Mouse (Mus musculus): ENCODE measurements around the gene Gm6993. TPM values are rescaled to one million over a fixed set of nuclear protein-coding genes. Genes with fewer than 3 reads are reported as not detected.

Gm6993 gene
- total and polyA plus RNA-seq, 2 experiments from 2014 or later = not detected

DNA sequence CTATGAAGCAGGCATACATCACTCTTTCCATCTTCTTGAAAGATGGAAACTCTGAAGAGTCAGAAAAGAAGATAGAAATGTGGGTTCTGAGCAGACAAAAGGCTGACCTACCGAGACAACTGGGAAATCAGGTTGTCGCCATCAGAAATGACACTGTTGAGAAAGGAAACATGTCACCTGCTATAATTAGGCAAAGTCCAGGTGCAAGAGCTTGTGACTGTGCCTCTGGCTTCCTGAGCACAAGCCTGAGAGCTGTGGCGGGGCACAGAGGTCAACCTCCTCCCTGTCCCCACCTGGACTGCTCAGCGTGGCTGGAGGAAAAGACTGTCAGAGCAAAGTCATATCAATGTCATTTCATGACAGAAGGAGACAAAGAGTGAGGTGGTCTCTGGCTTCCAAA, 772 bp upstream of the Gm6993 start:
- TF ChIP-seq EP300 (IDR thresholded peaks at IDR 0.05; ENCODE audit: low read depth) = no peak
- TF ChIP-seq CTCF (IDR thresholded peaks at IDR 0.05; ENCODE audit: low read depth) = no peak
- Histone ChIP-seq H3K9ac (replicated peaks; ENCODE audit: low read depth, low read length) (no peak overlapping the region), H3K4me2 (ENCODE audit: low read depth, low read length) (no peak overlapping the region), H3K4me3 (ENCODE audit: low read depth, low read length) (no peak overlapping the region), H3K27ac (ENCODE audit: low read depth) (no peak overlapping the region), H3K4me1 (ENCODE audit: control insufficient read depth, insufficient read depth) (0 out of 2 replicates have a peak, but pooled peaks cover 3% of the 10 kb centered on the region), H3K27me3 (ENCODE audit: control insufficient read depth, insufficient read depth, low read length) (no peaks in the 10 kb centered on the region), H3K36me3 (replicated peaks; ENCODE audit: control insufficient read depth, insufficient read depth, low read length) (no peaks in the 10 kb centered on the region), H3K9me3 (replicated peaks; ENCODE audit: control insufficient read depth, low read length) (no peaks in the 10 kb centered on the region)
- no peak for DNase-seq (ENCODE audit: low spot score)
- no peak for ATAC-seq (ENCODE audit: insufficient read depth, low read depth)
- WGBS = 49% methylated on average over 4 of the region's 4 CpGs

DNA sequence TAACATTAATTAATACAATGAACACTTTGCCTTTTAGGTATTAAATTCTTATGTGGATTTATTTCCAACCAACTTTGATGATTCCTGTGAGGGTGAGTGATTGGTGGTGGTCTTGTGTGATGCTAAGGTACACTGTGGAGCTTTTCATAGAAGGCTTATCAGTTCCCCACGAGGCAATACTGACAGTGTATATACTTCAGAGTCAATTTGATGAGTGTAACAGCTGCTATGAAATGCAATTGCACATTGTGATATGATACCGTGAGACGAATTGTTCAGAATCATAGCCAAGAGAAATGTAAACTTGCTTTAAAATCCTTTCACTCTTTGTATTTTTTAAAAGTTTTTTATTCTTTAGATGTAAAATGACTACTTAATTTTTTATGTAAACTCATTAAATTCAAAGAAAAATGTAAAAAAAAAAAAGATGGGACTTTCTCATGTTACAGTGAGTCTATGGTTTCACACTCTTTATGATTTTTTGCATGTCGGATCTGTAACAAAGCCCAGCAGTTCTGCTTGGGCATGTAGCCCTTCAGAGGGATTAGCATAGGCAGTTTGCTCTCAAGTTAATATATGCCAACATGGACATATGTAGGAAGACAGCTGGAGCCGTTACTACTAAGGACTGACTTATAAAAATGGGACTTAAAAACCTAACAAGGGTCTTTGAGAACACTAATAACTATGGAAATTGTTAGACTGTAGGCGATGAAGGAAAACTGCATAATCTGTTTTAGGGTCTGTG, 1.2 kb downstream of the Gm6993 start:
- no peak overlapping the region for H3K4me2 ChIP-seq (ENCODE audit: low read depth, low read length)
- no peak overlapping the region for H3K4me3 ChIP-seq (ENCODE audit: low read depth, low read length)
- no peak overlapping the region for H3K27ac ChIP-seq (ENCODE audit: low read depth)
- ATAC-seq (ENCODE audit: insufficient read depth, low read depth) (no peak), DNase-seq (ENCODE audit: low spot score) (no peak)
- H3K36me3 ChIP-seq (replicated peaks; ENCODE audit: control insufficient read depth, insufficient read depth, low read length) = no peaks in the 10 kb centered on the region
- no peak overlapping the region for H3K9ac ChIP-seq (replicated peaks; ENCODE audit: low read depth, low read length)
- no peaks in the 10 kb centered on the region for H3K27me3 ChIP-seq (ENCODE audit: control insufficient read depth, insufficient read depth, low read length)
- H3K4me1 ChIP-seq (ENCODE audit: control insufficient read depth, insufficient read depth) = 0 out of 2 replicates have a peak, but pooled peaks cover 3% of the 10 kb centered on the region
- H3K9me3 ChIP-seq (replicated peaks; ENCODE audit: control insufficient read depth, low read length) = no peaks in the 10 kb centered on the region
- 67% methylated on average over 6 of the region's 6 CpGs for WGBS
- TF ChIP-seq EP300 (IDR thresholded peaks at IDR 0.05; ENCODE audit: low read depth) = no peak
- TF ChIP-seq CTCF (IDR thresholded peaks at IDR 0.05; ENCODE audit: low read depth) = no peak

DNA sequence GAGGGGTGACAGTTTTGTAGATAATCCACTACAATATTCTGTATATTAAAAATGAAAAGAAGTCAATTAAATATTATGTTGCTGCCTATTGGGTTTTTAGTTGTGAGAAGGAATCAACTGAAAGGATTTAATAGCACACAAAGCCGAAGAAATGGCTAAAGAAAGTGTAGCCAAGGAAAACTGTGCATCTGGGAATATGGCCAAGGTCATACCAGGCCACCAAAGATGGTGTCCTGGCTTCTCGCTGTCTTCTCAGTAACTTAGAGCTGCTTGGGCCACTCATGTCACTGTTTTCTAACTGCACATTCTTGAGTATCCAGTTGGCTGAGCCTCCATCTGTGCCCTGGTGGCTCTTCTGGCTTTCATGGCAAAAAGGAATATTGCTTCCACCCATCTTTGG, 3.4 kb downstream of the Gm6993 start:
- WGBS = 59% methylated on average over 2 of the region's 2 CpGs

DNA sequence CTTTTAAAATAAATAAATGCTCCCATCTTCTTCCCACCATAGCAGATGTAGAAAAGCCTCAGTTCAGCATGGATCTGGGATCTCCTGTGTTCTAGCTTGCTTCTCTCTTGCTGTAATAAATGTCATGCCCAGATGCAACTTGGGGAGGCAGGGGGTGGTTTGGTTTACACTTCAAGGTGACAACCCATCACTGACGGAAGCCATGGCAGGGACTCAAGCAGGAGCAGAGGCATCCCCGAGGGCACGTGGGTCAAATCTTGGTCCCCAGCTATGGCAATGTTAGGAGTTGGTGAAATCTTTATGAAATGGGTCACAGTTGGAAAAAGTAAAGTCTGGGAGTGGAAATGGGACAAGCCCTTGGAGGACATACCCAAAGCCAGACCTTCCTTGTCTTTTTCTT, 4.1 kb downstream of the Gm6993 start:
- DNase-seq (ENCODE audit: low spot score) (no peak), ATAC-seq (ENCODE audit: insufficient read depth, low read depth) (no peak)
- Histone ChIP-seq H3K36me3 (replicated peaks; ENCODE audit: control insufficient read depth, insufficient read depth, low read length) (no peaks in the 10 kb centered on the region), H3K4me3 (ENCODE audit: low read depth, low read length) (no peak overlapping the region), H3K4me1 (ENCODE audit: control insufficient read depth, insufficient read depth) (0 out of 2 replicates have a peak, but pooled peaks cover 3% of the 10 kb centered on the region), H3K9ac (replicated peaks; ENCODE audit: low read depth, low read length) (no peak overlapping the region), H3K9me3 (replicated peaks; ENCODE audit: control insufficient read depth, low read length) (no peaks in the 10 kb centered on the region), H3K27me3 (ENCODE audit: control insufficient read depth, insufficient read depth, low read length) (no peaks in the 10 kb centered on the region), H3K4me2 (ENCODE audit: low read depth, low read length) (no peak overlapping the region), H3K27ac (ENCODE audit: low read depth) (no peak overlapping the region)
- WGBS = 88% methylated on average over 3 of the region's 3 CpGs
- TF ChIP-seq EP300 (IDR thresholded peaks at IDR 0.05; ENCODE audit: low read depth) (no peak), CTCF (IDR thresholded peaks at IDR 0.05; ENCODE audit: low read depth) (no peak)

More for the DNA sequence above, 3.4 kb downstream of the Gm6993 start:
- Histone ChIP-seq H3K4me3 (ENCODE audit: low read depth, low read length) (no peak overlapping the region), H3K4me1 (ENCODE audit: control insufficient read depth, insufficient read depth) (0 out of 2 replicates have a peak, but pooled peaks cover 3% of the 10 kb centered on the region), H3K27me3 (ENCODE audit: control insufficient read depth, insufficient read depth, low read length) (no peaks in the 10 kb centered on the region), H3K9me3 (replicated peaks; ENCODE audit: control insufficient read depth, low read length) (no peaks in the 10 kb centered on the region), H3K4me2 (ENCODE audit: low read depth, low read length) (no peak overlapping the region), H3K27ac (ENCODE audit: low read depth) (no peak overlapping the region), H3K9ac (replicated peaks; ENCODE audit: low read depth, low read length) (no peak overlapping the region), H3K36me3 (replicated peaks; ENCODE audit: control insufficient read depth, insufficient read depth, low read length) (no peaks in the 10 kb centered on the region)
- TF ChIP-seq EP300 (IDR thresholded peaks at IDR 0.05; ENCODE audit: low read depth) = no peak
- no peak for TF ChIP-seq CTCF (IDR thresholded peaks at IDR 0.05; ENCODE audit: low read depth)
- no peak for DNase-seq (ENCODE audit: low spot score)
- ATAC-seq (ENCODE audit: insufficient read depth, low read depth) = no peak

DNA sequence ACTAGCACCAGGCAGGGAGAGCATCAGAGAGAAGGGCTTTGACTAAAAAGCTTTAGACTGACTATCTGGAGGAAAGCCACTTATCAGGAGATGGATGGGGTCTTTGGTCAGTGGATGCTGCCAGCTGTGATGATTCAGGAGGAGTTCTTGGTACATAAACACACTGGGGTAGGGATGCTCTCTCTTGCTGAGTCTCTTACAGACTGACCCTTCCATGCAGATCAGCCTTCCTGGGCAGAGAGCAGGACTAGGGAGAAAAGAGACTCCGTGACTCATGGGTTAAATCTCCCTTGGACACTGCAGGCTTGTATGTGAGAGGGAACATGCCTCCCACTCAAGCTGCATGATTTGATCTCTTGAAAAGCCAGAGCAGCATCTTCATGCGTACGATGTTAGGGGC, 5.6 kb downstream of the Gm6993 start:
- 65% methylated on average over 3 of the region's 3 CpGs for WGBS
- Histone ChIP-seq H3K27me3 (ENCODE audit: control insufficient read depth, insufficient read depth, low read length) (no peaks in the 10 kb centered on the region), H3K4me1 (ENCODE audit: control insufficient read depth, insufficient read depth) (no peaks in the 10 kb centered on the region), H3K9ac (replicated peaks; ENCODE audit: low read depth, low read length) (no peak overlapping the region), H3K27ac (ENCODE audit: low read depth) (no peak overlapping the region), H3K4me2 (ENCODE audit: low read depth, low read length) (no peak overlapping the region), H3K9me3 (replicated peaks; ENCODE audit: control insufficient read depth, low read length) (no peaks in the 10 kb centered on the region), H3K4me3 (ENCODE audit: low read depth, low read length) (no peak overlapping the region), H3K36me3 (replicated peaks; ENCODE audit: control insufficient read depth, insufficient read depth, low read length) (no peaks in the 10 kb centered on the region)
- TF ChIP-seq EP300 (IDR thresholded peaks at IDR 0.05; ENCODE audit: low read depth) (no peak), CTCF (IDR thresholded peaks at IDR 0.05; ENCODE audit: low read depth) (no peak)
- no peak for ATAC-seq (ENCODE audit: insufficient read depth, low read depth)
- DNase-seq (ENCODE audit: low spot score) = no peak

DNA sequence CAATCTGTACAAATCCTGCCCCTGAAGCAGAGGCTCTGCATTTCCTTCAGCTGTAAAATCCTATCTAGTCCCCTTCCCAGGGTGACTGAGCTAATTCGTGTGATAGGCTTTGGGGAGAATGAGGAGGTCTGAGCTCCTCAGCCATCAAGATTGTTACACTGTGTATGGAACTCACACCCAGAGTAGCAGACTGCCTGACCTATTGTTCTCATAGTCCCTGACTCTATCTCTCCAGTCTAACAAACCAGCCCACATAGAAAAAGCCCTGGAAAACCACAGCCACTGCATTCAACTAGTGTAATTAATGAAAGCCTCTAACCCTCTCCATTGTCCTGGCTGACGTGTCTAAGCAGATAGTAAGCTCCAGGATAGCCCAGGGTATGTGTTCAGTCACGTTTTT, 6.0 kb downstream of the Gm6993 start:
- no peaks in the 10 kb centered on the region for H3K9me3 ChIP-seq (replicated peaks; ENCODE audit: control insufficient read depth, low read length)
- no peak overlapping the region for H3K4me2 ChIP-seq (ENCODE audit: low read depth, low read length)
- TF ChIP-seq EP300 (IDR thresholded peaks at IDR 0.05; ENCODE audit: low read depth) (no peak), CTCF (IDR thresholded peaks at IDR 0.05; ENCODE audit: low read depth) (no peak)
- no peaks in the 10 kb centered on the region for H3K4me1 ChIP-seq (ENCODE audit: control insufficient read depth, insufficient read depth)
- no peaks in the 10 kb centered on the region for H3K27me3 ChIP-seq (ENCODE audit: control insufficient read depth, insufficient read depth, low read length)
- H3K27ac ChIP-seq (ENCODE audit: low read depth) = no peak overlapping the region
- no peak for ATAC-seq (ENCODE audit: insufficient read depth, low read depth)
- no peak overlapping the region for H3K9ac ChIP-seq (replicated peaks; ENCODE audit: low read depth, low read length)
- H3K36me3 ChIP-seq (replicated peaks; ENCODE audit: control insufficient read depth, insufficient read depth, low read length) = no peaks in the 10 kb centered on the region
- no peak for DNase-seq (ENCODE audit: low spot score)
- no peak overlapping the region for H3K4me3 ChIP-seq (ENCODE audit: low read depth, low read length)
- WGBS = 61% methylated on average over 3 of the region's 3 CpGs
